Mouse (Mus musculus) midbrain, embryonic 16.5 days (tissue): ENCODE measurements at regions not wholly inside any gene's neighbourhood (a gene's known extent, or its start where the extent isn't known, plus 50 kb on each side); places are given as distances from the start of the nearest gene placed in this dataset.
A peak's percentile ranks its signal among the peaks of the same experiment; 100 is the strongest.

Experiments
- ATAC-seq: fragments of 200-750 bp; cut with Nextera tagmentation; 2 replicates; pipeline ENCODE4 v1.8.0; 2017; ENCODE audit warnings: moderate TSS enrichment
- H3K27ac ChIP-seq: fragments of 300-500 bp; sonication (generic); 2 replicates; pipeline ENCODE4 v1.5.1; 2014; ENCODE audit warnings: mild to moderate bottlenecking, low read length, mixed read lengths
- H3K27me3 ChIP-seq: fragments of 300-500 bp; sonication (generic); 2 replicates; pipeline ENCODE4 v1.6.1; 2014; ENCODE audit warnings: low read depth, low read length, mixed read lengths; ENCODE audit not compliant: control insufficient read depth, insufficient read depth
- H3K36me3 ChIP-seq: fragments of 300-500 bp; sonication (generic); 2 replicates; pipeline ENCODE4 v1.6.1; 2014; ENCODE audit warnings: mild to moderate bottlenecking, low read length, moderate library complexity, mixed read lengths; ENCODE audit not compliant: control insufficient read depth, insufficient read depth
- H3K4me1 ChIP-seq: fragments of 300-500 bp; sonication (generic); 2 replicates; pipeline ENCODE4 v1.6.1; 2014; ENCODE audit warnings: mild to moderate bottlenecking, low read length, mixed read lengths; ENCODE audit not compliant: control insufficient read depth, insufficient read depth
- H3K4me2 ChIP-seq: fragments of 300-500 bp; sonication (generic); 2 replicates; pipeline ENCODE4 v1.6.1; 2014; ENCODE audit warnings: mild to moderate bottlenecking, low read length, mixed read lengths
- H3K4me3 ChIP-seq: fragments of 300-500 bp; sonication (generic); 2 replicates; pipeline ENCODE4 v1.5.1; 2014; ENCODE audit warnings: low read depth, mild to moderate bottlenecking, low read length, moderate library complexity, mixed read lengths
- H3K9ac ChIP-seq: fragments of 300-500 bp; sonication (generic); 2 replicates; pipeline ENCODE4 v1.6.1; 2014; ENCODE audit warnings: low read depth, low read length, mixed read lengths
- H3K9me3 ChIP-seq: fragments of 300-500 bp; sonication (generic); replicated peaks from 2 replicates; pipeline ENCODE4 v1.6.1; 2014; ENCODE audit warnings: mild to moderate bottlenecking, low read length, mixed read lengths; ENCODE audit not compliant: control insufficient read depth, poor library complexity, severe bottlenecking
- WGBS: fragments of 180-500 bp; shearing (Covaris S2); extraction: QIAGEN DNeasy Blood & Tissue Kit; methylation state at CpG from one replicate; pipeline ENCODE4 v1.1.7; 2014; 5-methylcytosine and 5-hydroxymethylcytosine counted together

- H3K9me3 ChIP-seq = no peaks in the 10 kb centered on the region
- no peaks in the 10 kb centered on the region for H3K27me3 ChIP-seq
- WGBS = 90% methylated on average over 3 of the region's 3 CpGs
- H3K4me2 ChIP-seq = no peak overlapping the region
- H3K27ac ChIP-seq = no peak overlapping the region
- no peak for ATAC-seq
- H3K36me3 ChIP-seq = no peaks in the 10 kb centered on the region
- no peak overlapping the region for H3K4me3 ChIP-seq
- H3K9ac ChIP-seq = no peak overlapping the region
- peaks cover 12% of the 10 kb centered on the region for H3K4me1 ChIP-seq
Observed at GRCm38 (mm10) chr11:32120596-32120995, 79.5 kb downstream of the Il9r start.

DNA sequence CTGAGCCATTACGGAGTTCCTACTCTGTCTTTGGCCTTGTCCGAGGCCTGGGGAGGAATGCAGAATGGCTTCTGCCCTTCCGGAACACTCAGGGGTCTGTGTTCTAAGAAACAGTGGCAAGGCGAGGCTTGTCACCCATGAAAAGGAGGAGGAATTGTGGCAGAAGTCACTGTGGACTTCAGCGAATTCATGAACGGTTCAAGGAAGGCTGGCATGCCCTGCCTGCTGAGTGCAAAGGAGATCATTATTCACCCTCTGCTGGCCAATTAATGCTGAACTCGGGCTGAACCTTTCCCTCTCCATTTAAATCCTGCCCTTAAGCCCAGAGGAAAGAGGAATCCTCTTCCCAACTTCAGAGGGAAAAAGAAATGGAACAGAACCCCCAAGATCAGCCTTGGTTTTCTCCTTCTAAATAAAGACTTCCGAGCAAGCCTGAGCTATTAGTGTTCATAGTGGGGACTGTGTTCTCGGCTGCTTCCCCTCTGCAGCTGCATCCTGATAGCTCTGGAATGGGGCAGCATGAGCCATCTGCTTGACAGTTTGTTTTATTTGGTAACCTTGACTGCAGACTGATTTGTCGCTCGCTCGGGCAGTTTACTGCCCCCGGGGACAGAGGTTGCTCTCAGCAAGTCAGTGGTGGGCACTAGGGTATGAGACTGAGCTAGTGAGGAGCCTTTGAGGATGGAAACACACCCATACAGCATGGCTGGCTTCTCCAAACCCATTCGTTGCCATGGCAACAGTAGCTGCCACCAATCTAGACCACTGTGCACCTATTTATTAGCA is 81.0 kb downstream of the Il9r start:
- H3K4me2 ChIP-seq = no peak overlapping the region
- H3K4me1 ChIP-seq = peaks cover 13% of the 10 kb centered on the region
- peak overlapping the region; percentile 64 for H3K27ac ChIP-seq
- H3K9ac ChIP-seq = no peak overlapping the region
- 23% methylated on average over 14 of the region's 14 CpGs for WGBS
- no peaks in the 10 kb centered on the region for H3K9me3 ChIP-seq
- H3K4me3 ChIP-seq = no peak overlapping the region
- peak; percentile 85 for ATAC-seq
- no peaks in the 10 kb centered on the region for H3K36me3 ChIP-seq
- no peaks in the 10 kb centered on the region for H3K27me3 ChIP-seq

DNA sequence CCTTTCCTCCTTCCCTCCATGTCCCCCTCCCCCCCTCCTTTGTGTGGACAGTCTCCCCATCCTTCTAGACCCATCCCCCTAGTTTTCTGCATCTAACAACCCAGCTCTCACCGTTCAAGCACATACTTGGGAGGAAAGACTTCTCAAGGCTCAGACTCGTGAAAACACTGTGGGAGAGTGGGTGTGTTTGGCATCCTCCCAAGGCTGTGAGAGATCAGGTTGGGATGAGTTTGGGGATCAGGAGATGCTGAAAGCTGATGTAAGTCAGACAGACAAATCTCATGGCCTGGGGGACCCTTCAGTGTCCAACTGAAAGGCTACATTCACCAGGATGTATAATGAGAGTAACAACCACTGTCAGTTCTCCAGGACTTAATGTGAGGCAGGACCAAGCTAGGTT is 82.1 kb downstream of the Il9r start:
- no peak for ATAC-seq
- no peaks in the 10 kb centered on the region for H3K9me3 ChIP-seq
- no peak overlapping the region for H3K4me3 ChIP-seq
- H3K36me3 ChIP-seq = no peaks in the 10 kb centered on the region
- H3K4me2 ChIP-seq = no peak overlapping the region
- no peak overlapping the region for H3K27ac ChIP-seq
- no peaks in the 10 kb centered on the region for H3K27me3 ChIP-seq
- peaks cover 24% of the 10 kb centered on the region for H3K4me1 ChIP-seq
- H3K9ac ChIP-seq = no peak overlapping the region
- 42% methylated on average over 2 of the region's 2 CpGs for WGBS

- H3K9ac ChIP-seq = no peak overlapping the region
- ATAC-seq = peak; percentile 91
- WGBS = 0% methylated on average over 2 of the region's 2 CpGs
Observed at GRCm38 (mm10) chr11:32113118-32113826, 86.8 kb downstream of the Il9r start.

DNA sequence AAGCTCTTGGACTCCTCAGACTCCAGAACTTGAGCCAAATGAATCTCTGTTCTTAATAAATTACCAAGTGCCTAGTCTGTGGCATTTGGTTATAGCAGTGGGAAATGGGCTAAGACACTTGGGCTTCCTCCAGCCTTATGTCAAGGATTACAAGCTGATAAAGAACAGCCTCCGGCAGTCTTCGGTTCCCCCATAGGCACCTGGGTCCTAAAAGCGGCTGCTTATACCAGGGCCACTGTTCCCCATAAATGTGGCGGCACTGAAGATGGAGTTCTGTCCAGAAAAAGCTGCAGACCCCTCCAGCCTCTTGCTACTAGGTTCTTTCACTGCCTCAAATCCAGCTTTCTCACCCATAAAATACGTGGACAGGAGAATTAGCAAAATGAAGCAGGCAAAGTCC is 87.6 kb downstream of the Il9r start:
- H3K27ac ChIP-seq = peak overlapping the region; percentile 97
- ATAC-seq = peak; percentile 19; the same call in 1 of the 2 replicates
- H3K36me3 ChIP-seq = no peaks in the 10 kb centered on the region
- WGBS = 2% methylated on average over 5 of the region's 5 CpGs
- no peak overlapping the region; the same call in 1 of the 2 replicates for H3K9ac ChIP-seq
- H3K27me3 ChIP-seq = no peaks in the 10 kb centered on the region
- H3K4me1 ChIP-seq = peaks cover 37% of the 10 kb centered on the region
- H3K4me2 ChIP-seq = peak overlapping the region; percentile 28
- no peaks in the 10 kb centered on the region for H3K9me3 ChIP-seq
- H3K4me3 ChIP-seq = no peak overlapping the region

More at GRCm38 (mm10) chr11:32113118-32113826, 86.8 kb downstream of the Il9r start:
- H3K4me1 ChIP-seq = peaks cover 37% of the 10 kb centered on the region
- peak overlapping the region; percentile 97 for H3K27ac ChIP-seq
- H3K36me3 ChIP-seq = no peaks in the 10 kb centered on the region
- H3K9me3 ChIP-seq = no peaks in the 10 kb centered on the region
- no peak overlapping the region for H3K4me3 ChIP-seq
- H3K27me3 ChIP-seq = no peaks in the 10 kb centered on the region
- H3K4me2 ChIP-seq = peak overlapping the region; percentile 28; the same call in 1 of the 2 replicates

DNA sequence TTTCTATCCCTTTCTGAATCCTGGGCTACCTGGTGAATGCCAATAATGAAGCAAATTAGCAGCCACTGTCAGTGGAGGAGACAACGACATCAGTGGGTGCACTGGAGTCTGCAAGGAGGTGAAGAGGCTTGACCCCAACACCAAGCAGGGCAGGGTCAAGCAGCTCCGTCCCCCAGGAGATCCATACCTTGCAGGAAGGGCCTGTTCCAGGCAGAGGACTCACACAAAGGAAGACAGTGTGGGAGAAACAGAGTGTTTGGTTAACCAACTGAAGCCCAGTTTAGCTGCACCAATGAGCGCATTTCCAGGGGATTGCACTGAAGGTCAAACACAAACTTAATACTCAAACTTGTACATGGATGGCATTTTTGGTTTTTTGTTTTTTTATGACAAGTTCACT is 88.2 kb downstream of the Il9r start:
- WGBS = 56% methylated on average over 3 of the region's 3 CpGs

DNA sequence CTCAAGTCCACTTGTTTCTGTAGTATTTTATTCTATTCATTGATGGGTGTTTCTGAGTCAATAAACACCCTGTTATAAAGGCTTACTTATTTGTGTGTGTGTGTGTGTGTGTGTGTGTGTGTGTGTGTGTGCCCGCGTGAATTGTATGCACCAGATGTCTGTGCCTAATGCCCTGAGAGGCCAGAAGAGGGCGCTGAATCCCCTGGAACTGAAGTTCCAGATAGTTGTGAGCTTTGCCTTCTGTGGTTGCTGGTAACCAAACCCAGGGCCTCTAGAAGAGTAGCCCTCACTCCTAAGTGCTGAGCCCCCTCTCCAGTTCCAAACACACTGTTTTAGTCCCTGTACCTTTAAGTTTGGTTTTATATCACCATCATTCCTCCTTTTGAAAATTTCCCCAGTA is 90.2 kb downstream of the Il9r start:
- Histone ChIP-seq H3K4me1 (peaks cover 41% of the 10 kb centered on the region), H3K27ac (no peak overlapping the region), H3K4me2 (no peak overlapping the region), H3K9ac (no peak overlapping the region), H3K9me3 (no peaks in the 10 kb centered on the region), H3K27me3 (no peaks in the 10 kb centered on the region), H3K36me3 (no peaks in the 10 kb centered on the region), H3K4me3 (no peak overlapping the region)
- WGBS = 93% methylated on average over 3 of the region's 3 CpGs
- ATAC-seq = no peak

More for the DNA sequence above, 88.2 kb downstream of the Il9r start:
- Histone ChIP-seq H3K4me1 (peaks cover 37% of the 10 kb centered on the region), H3K4me3 (no peak overlapping the region), H3K4me2 (no peak overlapping the region), H3K9ac (no peak overlapping the region), H3K27ac (peak overlapping the region; percentile 97), H3K9me3 (no peaks in the 10 kb centered on the region), H3K36me3 (no peaks in the 10 kb centered on the region), H3K27me3 (no peaks in the 10 kb centered on the region)
- ATAC-seq = no peak
